Mouse (Mus musculus): ENCODE measurements around the gene Hspa13. TPM values are rescaled to one million over a fixed set of nuclear protein-coding genes. Genes with fewer than 3 reads are reported as not detected.
A peak's percentile ranks its signal among the peaks of the same experiment; 100 is the strongest.

The Hspa13 gene
- 10 to 100 TPM; 48.9 to 55.1 TPM for total RNA-seq (2021)
- long read RNA-seq, experiment 1, full-length matches to known transcripts = 39 of 46 reads
- long read RNA-seq, experiment 1, partial matches to known transcripts = 1 of 46 reads
- long read RNA-seq, experiment 1, other reads (novel, unspliced or antisense) = 6 of 46 reads
- long read RNA-seq, experiment 2, full-length matches to known transcripts = 7 of 9 reads
- long read RNA-seq, experiment 2, partial matches to known transcripts = 1 of 9 reads
- long read RNA-seq, experiment 2, other reads (novel, unspliced or antisense) = 1 of 9 reads

DNA sequence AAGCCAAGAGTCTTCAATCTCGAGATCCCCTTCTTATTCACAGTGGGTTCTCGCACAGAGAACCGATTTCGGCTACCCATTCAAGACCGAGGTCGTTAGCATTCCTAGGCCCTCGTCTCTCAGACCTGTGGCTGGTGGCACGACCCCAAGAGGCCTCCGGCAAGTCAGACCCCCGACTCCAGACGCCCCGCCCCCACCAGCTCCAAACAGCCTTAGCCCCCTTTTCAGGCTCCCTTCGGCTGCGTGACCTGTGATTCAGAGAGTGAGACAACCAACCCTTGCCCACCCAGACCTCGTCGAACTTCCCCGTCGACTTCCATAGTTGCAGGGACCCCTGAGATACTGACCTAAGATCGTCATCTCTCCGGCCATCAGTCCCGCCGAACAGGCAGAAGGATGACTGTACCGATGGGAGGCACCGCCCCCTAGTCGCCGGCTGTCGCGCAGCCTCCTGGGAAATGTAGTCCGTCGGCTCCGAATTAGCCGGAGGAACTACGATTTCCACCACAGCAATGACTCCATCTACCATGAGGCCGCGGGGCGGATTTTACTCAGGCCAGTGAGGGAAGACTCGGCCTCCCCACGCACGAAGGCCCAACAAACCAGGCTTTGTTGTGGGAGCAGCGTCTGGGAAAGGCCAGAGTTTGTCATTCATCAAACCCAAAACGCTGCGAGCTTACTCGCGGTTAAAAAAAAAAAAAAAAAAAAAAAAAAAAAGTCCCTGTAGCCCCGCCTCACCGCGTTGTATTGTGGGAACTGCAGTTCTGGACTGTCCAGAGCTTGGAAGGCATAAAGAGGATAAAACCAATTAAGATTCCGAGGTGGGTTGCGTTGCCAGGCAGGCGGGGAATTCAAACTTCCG lies at the start of gene Hspa13:
Gene Hspa13 (minus strand): TSS at position 717 of the 862 bp plus-strand sequence.
- peak; percentile 97 for DNase-seq

DNA sequence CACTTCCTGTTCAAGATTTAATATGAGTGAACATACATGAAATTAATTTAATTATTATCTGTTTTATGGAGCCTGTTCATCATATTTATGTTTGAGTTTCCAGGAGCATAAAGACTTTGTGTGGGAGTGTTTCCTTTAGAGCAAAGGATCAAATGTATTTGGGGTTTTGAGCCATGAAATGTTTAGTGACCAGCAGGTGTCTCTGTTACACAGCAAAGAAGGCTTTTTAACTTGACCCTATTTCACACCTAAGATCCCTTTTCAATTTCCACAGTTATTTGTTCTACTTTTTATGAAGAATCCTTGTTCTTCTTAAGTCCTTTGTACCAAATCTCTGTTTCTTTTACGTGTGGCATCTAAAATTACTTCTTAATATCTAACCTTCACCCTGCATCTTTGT lies 12.4 kb upstream of the Hspa13 start:
- peak in 1 of 2 experiments; percentile 9 for DNase-seq

DNA sequence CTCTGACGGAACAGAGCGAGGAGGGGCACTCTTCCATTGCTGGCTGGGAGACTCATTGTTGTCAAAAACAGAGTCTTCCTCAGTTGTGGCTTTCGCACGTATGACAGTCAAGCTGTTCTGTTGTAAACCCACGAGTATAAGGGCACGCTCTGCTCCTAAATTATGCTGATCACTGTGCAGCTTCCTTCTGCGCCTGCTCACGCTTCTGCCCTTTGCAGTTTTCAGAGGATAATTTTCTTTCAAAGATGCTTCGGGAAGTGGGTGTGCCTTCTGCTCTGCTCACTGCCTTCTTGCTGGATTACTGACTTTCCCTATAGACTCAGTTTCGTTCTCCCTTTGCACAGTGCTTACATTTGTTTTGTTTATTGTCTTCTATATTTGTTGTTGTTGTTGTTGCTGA lies 6.3 kb upstream of the Hspa13 start:
- no peak for DNase-seq

DNA sequence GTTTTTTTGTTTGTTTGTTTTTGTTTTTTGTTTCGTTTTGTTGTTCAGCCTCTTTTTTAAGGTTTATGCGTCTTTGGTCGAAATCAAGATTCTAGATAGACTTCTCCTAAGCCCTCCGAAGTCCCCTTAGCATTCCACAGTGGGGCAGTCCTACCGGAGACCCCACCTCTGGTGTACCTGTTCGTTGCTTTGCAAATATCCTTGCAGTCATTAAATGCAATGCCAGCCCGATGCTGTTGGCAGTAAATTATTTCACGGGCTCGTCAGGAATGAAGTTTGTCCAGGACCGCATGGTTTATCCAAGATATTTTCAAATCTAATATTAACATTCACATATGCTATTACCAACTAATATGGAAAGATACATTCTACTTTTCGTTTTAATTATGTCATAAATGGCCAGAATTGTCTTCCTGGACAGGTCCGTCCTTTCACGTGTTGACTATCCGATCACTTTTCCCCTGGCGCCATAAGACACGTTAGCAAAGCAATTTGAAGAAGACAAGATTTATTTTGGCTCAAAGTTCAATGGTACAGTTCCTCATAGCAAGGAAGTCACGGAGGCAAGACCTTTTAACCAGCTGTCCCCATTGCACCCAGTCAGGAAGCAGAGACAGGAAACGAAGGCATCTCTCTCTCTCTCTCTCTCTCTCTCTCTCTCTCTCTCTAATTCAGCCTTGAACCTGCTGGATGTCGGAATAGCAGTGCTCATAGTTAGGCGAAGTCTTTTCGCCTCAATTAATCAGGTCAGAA lies 522 bp upstream of the Hspa13 start:
- DNase-seq = peak; percentile 2 to 5

DNA sequence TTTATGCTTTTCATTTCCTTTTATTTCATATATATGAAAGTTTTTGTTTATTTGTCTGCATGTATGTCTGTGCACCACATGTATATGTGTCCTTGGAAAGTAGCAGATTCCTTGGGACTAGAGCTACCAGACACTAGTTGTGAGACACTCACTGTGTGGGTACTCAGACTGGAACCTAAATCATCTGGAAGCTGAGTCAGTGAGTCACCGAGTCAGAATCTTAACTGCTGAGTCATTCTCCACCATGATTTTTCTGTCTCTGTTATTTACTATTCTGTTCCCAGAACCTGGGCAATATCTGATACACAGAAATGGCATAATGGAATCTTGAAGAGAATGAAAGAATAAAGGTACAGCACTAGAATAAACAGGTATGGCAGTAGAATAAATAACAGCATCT lies 14.0 kb downstream of the Hspa13 start:
- peak in 1 of 2 experiments; percentile 24 for DNase-seq

DNA sequence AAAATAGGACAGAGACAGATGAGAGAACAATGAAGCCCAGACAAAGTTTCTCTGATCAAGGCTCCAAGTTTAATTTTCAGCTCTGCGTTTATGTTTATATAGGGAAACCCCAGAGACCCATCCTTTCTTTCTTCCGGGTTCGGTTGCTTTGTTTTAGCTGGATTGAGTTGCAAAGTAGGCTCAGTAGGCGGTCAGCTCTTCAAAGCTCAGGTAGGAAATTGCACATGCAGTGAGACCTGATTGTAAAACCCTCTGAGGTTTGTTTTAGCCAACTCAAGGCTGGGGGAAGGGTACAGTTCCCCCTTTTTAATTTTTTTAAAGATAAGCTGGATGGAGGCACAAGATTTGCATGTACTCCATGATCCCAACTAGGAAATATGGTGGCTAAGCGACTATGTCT lies 16.8 kb downstream of the Hspa13 start:
- no peak for DNase-seq

DNA sequence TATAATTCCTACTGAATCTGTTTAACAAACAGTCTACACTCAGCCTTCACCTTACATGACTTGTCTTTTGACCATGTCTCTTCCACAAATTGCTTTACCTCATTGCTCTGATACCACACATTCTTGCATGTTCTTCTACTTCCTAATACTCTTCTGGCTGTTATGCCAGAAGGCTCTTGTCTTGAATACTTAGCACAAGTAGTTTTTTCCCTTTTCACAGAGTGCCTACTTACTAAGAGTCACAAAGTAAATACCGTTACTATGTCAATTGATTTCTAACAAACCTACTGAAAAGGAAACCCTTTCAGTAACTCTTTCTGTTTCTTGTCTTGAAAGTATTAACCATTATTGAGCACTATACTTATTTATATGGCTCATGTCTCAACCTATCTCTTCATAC lies 18.0 kb downstream of the Hspa13 start:
- DNase-seq = no peak

DNA sequence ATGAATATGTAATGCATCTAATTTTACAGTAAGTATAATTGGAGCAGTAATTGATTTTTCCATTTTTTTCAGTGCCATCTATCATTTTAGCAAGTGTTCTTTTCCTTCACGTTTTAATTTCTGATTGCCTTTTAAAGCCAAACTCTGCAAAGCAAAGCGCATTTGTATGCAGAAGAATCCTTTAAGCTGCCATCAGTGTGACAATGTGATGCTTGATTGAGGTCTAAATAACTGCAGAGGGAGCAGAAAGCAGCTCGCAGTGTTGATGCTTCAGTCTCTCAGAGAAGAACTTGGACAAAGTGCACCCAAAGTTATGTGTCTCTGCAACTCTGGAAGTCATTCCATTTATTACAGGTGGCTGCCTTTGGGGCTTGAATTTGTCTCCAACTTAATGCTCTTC lies 22.9 kb downstream of the Hspa13 start:
- no peak for DNase-seq

DNA sequence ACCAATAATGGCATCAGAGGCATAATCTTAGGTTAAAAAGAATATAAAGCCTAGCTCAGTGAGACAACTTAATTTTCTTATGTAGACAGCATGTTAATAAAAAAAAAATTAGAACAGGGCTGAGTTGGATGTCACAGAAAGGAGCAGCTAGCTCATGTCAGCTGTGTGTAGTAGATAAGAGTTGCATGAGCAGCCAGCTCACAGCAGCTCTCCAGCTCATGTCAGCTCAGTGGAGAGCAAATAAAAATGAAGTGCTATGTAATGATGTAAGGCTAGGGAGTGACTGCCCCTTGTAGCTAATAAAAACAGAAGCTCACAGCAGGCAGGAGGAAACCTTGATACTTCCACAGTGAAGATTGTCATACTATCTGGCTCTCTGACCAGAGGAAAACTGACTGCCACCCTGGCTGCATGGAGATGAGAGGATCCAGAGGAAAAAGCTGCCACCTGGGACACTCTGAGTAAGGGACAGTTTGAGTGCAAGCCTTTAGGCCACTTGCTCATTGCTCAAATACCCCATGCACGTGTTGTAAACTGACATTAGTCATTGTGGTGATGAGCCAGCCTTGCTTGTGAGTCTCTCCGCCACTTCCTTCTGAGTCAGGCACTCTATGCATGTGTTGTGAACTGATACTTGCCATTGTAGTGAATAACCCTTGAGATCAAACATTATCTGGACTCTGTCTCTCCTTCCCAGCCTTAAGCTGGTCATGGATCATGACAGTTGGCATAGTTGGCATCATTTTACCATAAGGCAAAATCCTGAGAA lies 49.3 kb downstream of the Hspa13 start:
- peak; percentile 5 to 20 for DNase-seq

DNA sequence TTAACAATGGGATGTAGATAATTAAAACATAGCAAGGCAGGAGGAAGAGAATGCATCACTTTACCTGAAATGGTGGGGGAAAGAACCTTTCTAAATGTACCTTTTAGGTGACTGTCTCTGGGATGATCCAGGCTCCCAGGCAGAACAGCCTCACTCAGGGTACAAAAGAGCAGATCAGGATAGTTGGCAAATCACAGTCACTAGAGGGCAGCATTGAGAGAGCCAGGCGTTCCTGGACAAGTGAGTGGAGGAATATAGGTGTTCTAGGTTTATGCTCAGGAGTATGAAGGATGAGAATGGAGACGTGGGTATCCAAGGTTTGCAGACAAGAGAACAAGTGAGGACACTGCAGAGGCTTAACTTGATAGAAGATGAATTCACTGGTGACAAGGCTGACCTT lies 70.7 kb downstream of the Hspa13 start:
- DNase-seq = peak; percentile 29 to 69

Small RNA genes lying within 50 kb of the gene (microRNA-seq; reads per million reads assigned to microRNA genes)
- not detected for gene Gm22923

Other genes starting within 250 kb of the Hspa13 start
- gene Lipi, start 181.0 kb downstream of the Hspa13 start, total RNA-seq (2021) = not detected
- under 1 TPM; 0.79 to 0.99 TPM for gene Rbm11, start 174.3 kb downstream of the Hspa13 start, total RNA-seq (2021)